Mouse (Mus musculus) adrenal gland, adult (tissue): ENCODE measurements around the gene Zbtb38.

ENCODE experiments used
- DNase-seq, 2 experiments: peaks; one replicate each; pipeline ENCODE4 v3.0.0; 2022 to 2023; ENCODE audit warnings: low spot score in 1 of 2; ENCODE audit not compliant: inconsistent age in 2 of 2

Gene Zbtb38

GRCm38 (mm10) chr9:96763025-96763424 is 10.4 kb upstream of the Zbtb38 start:
- DNase-seq, result no peak

DNA sequence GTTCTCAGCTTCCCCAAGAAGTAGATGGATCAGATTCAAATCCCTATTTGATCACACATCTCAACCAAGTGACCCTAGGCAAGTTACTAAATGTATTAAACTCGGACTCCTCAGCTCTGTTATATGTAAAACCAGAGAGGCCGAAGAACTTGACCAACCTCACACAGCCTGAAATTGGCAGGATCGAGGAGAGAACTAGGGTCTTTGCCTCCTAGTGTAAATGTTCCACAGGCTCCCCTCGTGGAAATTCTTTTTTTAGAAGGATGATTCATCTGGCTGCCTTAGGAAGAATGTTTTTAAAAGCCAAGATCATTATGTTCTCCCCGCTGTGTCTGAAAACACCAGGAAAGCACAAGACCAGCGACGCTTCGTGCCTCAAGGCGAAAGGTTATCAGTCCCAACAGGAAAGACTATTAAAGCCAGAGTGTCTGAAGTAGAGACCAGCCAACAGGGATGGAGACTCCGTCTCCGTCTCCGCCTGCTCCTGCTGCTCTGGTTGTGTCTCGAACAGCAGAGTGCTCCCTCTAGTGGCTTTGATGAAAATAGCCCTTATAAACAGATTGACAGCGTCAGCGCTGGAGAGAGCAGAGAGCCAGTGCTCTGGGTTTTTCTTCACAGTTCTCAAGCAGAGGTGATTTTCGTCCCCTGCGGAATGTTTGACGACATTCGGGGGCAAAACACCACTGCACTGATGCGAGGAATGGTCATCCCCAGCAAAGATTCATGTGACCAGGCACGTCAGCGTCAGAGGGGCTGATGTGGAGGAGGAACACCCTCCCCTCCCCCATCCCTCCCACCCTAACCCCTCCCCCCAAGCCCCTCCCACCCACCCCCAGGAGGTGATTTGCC is 6.3 kb upstream of the Zbtb38 start:
- DNase-seq, result peak; percentile 83 to 95

DNA sequence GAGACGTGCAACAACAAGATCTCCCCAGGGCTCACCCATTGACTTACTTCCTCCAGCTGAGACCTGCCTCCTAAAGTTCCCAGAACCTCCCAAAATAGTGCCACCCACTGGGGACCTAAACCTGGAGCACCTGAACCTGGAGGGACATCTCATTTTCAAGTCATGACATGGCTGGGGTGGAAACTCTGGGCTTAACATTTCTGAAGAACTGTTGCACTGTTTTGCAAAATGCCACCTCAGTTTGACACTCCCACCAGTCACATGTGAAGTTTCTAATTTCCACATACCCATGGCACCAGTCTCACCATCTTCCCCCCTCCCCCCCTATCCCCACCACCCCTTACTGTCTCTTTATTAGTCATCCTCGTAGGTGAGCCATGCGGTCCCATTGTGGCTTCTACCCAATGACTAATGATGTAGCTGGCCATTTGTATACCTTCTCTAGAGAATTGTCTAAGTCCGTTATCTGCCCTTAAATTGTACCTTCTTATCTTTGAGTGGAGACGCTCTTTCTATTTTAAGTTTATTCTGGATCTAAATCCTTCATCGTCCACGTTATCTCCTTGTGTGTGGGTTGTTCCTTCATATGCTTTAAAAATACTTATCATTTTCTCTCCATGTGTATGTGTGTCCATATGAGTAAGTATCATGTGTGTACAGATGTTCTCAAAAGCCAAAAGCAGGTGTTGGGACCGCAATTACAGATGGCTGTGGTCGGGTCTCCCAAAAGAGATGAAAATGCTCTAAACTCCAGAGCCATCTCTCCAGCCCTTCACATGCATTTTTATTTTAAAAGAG is 4.2 kb upstream of the Zbtb38 start:
- DNase-seq, result no peak

GRCm38 (mm10) chr9:96755761-96756160 is 3.1 kb upstream of the Zbtb38 start:
- peak; percentile 54 to 78 for DNase-seq

GRCm38 (mm10) chr9:96754625-96754969 is 2.0 kb upstream of the Zbtb38 start:
- DNase-seq, result no peak

GRCm38 (mm10) chr9:96753921-96754624 is 1.4 kb upstream of the Zbtb38 start:
- DNase-seq, result peak in 1 of 2 experiments; percentile 18

- DNase-seq, result peak; percentile 19 to 51
Observed at GRCm38 (mm10) chr9:96753392-96753791, 761 bp upstream of the Zbtb38 start.

DNA sequence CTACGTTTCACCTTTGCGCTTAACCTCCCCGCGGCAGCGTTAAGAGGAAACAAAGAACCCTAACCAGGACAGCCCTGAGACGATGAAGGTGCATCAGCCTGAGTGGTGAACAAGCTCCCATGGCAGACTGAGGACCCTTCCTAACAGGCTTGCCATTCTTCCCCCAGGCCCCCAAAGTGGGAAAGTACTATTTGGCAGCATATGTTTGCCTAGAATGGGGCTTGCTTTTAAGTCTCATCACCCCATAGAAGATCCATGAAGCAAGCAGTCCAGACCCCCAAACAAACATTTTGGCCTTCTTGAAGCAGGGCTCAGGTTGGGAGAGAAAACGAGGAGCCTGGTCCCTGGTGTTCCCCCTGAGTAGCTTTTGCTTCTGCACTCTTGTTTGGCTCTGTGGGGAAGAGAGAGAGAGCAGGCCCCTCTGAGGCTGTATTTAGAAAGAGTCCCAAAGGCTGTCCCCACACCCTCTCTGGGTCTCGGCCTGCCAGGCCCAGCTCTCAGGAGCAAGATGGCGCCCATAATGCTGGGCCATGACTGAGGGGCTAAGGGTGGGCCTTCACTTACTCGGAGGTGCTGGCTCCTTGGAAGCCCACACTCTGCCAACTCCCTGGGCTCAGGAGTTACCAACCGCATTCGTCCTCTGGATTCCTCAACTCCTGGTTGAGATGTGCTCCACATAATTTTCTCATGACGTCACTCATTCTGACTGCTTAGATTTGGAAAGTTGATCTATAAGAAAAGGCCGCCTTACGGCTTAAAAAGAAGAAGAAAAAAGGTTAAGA is 619 bp downstream of the Zbtb38 start:
- DNase-seq, result no peak

- peak in 1 of 2 experiments; percentile 32 for DNase-seq
Observed at GRCm38 (mm10) chr9:96750636-96751035, 2.0 kb downstream of the Zbtb38 start.

GRCm38 (mm10) chr9:96746527-96746926 is 6.1 kb downstream of the Zbtb38 start:
- no peak for DNase-seq

- no peak for DNase-seq
Observed at GRCm38 (mm10) chr9:96744909-96745308, 7.7 kb downstream of the Zbtb38 start.

GRCm38 (mm10) chr9:96741365-96742085 is 11.1 kb downstream of the Zbtb38 start:
- DNase-seq, result no peak

DNA sequence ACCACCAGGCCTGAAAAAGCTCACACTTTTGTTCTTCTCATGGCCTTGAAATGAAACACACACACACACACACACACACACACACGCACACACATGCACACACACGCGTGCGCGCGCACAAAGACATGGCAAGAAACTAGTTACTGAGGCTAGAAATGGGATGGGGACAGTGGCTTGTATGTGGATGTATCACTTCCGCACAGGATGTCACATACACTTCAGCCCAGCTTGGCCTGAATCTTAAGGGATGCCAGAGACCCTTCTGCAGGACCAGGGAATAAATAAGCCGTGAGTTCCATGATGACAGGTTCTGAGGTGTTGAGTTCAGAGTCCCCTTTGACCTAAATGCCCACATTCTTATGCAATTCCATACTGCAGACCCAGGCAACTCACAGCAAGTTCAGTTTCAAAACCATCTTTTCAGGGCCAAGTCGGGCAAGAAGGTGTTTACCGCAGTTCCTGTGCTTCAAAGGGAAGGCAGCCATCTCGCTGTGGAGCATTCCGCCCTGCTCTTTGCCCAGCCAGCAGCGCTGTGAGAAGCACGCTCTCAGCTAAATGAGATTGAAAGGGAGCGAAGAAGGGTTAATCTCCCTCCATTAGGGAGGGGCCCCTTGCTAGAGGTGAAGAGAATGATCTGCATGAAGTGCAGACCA is 11.8 kb downstream of the Zbtb38 start:
- no peak for DNase-seq

GRCm38 (mm10) chr9:96739808-96740711 is 12.6 kb downstream of the Zbtb38 start:
- no peak for DNase-seq

- DNase-seq, result no peak
Observed at GRCm38 (mm10) chr9:96738563-96739355, 13.9 kb downstream of the Zbtb38 start.

DNA sequence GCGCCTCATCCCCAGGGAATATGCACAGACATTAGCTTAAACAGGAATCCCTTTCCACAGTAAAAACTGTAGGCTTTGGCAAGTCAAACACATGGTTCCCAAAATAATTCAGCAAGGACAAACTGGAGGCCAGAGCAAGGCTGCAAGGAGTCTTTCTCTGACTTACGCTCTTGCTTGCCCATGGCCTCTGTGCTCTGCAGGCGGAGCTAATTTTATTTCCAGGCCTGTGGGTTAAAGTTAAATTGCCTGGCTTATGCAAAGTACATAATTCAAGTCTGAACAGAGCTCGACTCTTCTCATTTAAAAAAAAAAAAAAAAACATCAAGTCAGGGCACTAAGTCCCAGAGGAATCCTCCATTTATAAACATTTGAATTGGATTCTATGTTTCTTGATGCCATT is 16.7 kb downstream of the Zbtb38 start:
- DNase-seq, result peak in 1 of 2 experiments; percentile 83

DNA sequence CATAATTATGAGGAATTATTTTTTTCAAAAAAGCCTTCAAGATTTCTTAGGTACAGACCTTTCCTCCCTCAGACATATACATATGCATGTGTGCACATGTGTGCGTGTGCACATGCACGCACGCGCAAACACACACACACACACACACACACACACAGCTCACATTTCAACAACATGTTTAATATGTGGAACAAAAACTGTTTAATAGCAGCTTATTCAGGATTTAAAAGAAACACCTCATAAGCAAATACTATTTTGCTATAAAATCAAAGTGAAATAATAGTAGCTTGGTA is 19.3 kb downstream of the Zbtb38 start:
- no peak for DNase-seq
